Mouse (Mus musculus) retina, adult 2 months (tissue): ENCODE results near the gene AW209491.

ENCODE experiments used
- DNase-seq: peaks from one replicate; pipeline ENCODE4 v3.0.0-alpha.2; 2012; ENCODE audit warnings: low read depth, low spot score

The AW209491 gene

DNA sequence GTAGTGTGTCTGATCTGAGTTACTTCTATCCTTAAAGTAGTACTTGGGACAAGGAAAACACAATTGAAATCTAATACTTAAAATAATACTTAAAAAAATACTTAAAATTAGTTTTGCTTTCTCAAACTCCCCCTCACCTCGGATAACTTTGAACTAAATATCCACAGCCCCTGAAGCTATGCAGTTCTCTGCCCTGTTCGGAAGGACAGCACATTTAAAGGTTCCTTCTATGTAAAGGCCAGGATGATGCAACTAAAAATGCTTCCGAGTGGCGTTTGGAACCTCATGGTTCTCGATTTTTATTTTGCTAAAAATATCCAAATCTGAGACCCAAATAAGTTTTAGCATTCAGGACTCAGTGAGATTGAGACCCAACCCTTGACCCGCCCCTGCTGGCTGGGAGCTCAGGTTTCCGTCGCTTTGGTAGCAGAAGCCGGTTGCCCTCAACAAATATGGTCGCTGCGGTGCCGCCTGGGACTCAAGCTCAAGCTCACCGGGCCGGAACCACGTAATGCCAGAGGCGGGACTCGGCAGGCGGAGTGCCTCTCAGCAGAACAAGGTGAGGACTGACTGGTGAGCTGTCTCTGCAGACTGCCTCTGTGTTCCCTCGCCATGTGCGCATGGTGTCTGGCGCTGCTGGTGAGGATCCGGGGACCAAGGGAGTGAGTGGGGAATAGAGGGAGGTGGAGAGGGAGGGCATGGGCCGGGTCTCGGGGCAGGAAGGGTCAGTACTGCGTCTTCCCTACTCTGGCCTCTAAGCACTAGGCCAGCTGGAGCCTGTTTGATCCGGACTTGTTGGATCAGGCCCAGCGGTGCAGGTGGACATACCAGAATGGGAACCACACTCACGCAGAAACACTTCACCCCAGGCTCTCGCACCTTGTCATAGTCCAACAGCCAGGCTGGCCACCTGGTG is at the start of gene AW209491:
TSS of gene AW209491 (plus strand) at position 429 of the 916 bp plus-strand sequence.
- peak; percentile 88 for DNase-seq

DNA sequence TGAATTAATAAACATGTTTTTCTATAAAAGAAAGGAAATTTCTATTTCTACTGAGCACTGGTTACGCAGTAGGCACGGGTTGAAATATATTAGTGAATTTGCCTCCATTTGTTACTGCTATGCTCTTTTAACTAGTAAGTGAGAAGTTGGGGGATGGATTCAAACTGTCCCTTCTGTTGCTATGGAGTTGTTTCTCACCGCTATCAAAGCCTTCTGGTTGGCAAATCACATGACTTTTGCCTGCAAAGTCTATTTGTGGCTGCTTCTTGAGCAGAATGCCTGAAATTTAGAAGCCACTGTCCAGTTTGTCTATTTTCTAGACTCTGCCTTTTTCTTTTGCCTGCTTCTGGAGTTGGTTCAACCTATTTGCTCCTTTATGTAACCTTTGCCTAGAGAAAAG is 49.6 kb upstream of the AW209491 start:
- DNase-seq = no peak

DNA sequence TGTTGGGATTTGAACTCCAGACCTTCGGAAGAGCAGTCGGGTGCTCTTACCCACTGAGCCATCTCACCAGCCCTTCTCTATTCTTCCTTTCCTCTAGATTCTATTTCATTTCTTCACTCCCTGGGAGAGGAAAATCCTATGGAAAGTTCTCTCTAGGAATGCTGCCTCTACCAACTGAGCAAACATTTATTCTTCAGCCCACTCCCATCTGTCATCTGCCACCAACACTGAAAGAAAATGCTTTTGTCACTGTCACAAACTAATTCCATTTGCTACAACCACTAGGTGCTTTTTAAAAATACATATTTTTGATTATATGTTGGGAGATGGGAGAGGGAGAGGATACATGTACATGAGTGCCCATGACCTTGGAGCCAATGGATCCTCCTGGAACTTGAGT is 27.2 kb upstream of the AW209491 start:
- no peak for DNase-seq

DNA sequence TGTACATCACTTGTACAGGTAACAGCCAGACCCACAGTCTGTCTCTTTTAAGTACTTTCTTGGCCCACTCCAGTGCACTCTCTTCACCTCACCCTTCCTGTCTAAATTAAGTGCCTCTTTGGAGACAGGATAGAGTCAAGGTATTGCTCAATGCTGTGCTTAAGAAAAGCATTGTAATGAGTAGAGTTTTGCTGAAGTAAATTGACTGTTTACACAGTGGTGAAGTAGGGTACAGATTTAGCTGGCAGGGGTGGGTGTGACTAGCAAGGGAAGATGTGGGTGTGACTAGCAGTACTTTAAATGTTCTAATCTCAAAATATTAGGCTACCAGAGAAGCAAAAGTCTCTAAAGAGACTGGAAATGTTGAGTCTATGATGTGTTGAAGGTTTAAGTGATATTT is 22.3 kb upstream of the AW209491 start:
- no peak for DNase-seq

DNA sequence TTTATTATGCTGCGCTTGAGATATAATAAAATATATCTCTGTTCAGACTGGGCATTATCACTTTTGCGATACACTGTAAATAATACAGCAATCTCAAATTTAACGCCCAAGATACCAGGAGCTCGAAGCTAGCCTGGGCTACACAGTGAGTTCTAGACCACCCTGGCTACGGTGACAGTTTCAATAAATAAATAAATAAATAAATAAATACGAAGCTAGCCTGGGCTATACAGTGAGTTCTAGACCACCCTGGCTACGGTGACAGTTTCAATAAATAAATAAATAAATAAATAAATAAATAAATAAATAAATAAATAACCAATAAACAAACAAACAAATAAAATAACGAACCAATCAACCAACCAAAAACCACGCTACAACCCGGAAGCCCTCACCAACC is 17.5 kb upstream of the AW209491 start:
- DNase-seq = no peak

DNA sequence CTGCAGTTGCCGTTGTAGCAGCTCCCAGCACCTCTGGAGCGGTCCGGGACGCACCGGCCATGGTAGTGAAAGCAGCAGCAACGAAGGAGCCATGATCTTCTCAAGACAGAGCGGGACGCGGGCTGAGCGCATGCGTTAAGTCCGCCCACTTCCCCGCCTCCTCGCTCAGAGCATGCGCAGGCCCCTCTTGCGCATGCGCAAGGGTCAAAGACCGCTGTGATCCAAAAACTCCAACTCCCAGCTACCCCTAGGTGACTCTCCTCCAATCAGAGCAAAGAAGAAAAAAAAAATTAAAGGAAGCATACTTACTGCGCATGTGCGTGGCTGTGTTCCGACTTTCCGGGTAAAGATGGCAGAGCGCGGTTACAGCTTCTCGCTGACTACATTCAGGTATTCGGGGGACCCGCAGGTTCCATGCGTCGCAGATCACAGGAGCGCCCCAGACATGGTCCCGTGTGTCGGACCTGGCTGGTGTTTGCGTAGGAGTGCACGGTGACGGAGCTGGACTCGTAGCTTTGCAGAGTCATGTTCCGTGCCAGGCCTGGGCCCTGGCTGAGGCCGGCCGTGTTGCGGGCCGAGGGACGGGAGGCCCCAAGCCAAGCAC is 16.9 kb upstream of the AW209491 start, which contains the start of the genes Mrpl32 and Psma2:
TSS of gene Mrpl32 (minus strand) at position 240 of the 604 bp plus-strand sequence.
TSS of gene Psma2 (plus strand) at position 315 of the 604 bp plus-strand sequence.
- DNase-seq = peak; percentile 100

DNA sequence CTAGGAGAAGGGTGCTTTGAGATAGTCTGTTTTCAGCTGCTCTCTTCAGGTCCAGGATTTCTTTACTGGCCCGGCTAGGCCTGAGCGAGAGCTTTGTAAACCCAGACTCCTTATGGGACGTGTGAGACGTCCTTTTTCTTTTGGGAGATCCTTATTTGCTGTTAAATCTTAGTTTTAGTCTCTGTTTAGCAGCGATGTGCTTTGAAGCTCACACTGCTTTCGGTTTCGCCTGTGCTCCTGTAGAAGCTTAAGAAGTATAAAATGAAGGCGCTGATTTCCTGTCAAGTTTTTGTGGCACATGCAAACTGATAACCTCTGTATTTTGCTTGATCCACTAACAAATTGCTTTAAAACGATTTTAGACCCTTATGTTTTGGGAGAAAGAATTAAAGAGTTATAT is 16.4 kb upstream of the AW209491 start:
- DNase-seq = no peak

DNA sequence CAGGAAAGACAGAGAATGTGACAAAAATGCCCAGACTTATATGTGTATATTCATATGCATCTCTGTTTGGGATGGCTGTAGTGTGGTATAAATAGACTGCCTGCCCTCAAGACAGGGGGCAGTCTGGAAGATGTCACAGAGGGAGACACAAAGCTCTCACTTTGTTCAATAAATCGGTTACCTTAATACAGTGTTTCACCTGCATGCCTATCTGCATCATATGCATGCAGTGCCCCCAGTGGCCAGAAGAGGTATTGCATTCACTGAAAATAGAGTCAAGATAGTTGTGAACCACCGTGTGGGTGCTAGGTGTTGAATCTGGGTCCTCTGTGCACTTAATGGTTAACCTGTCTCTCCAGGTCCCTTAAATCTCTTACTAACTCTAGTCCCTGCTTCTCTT is 11.2 kb upstream of the AW209491 start:
- no peak for DNase-seq

DNA sequence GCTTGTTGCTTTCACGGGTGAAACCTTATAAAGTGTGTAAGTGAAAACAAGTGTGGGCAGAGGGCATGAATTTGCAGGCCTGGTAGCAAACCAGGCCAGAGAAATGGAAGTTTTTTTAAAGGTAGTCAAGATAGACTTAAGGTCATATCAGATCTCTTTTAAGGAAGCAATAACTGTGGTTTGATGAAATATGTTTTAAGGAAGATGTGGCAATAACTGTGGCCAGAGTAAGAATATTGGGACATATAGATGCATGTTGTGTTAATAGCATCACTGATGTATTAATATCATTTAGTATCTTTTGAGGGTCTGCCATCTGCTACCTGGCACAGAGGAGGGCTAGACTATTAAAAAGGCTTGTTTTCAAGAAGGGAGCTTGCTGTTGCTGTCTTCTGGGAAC is 10.0 kb downstream of the AW209491 start:
- DNase-seq = no peak

DNA sequence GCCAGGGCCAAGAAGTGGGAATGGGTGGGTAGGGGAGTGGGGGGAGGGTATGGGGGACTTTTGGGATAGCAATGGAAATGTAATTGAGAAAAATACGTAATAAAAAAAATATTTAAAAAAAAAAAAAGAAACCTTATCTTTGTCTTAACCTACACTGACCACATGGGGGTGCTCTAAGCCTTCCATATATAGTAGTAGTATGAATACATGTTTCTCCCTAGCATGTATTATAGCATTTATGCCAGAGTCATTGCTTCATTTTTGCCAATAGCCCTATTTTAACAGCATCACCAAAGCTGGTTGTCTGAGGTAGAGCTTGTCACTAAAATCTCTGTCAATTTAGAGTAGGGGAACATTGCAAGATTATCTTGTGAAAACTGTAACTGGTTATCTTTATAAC is 19.3 kb downstream of the AW209491 start:
- no peak for DNase-seq

DNA sequence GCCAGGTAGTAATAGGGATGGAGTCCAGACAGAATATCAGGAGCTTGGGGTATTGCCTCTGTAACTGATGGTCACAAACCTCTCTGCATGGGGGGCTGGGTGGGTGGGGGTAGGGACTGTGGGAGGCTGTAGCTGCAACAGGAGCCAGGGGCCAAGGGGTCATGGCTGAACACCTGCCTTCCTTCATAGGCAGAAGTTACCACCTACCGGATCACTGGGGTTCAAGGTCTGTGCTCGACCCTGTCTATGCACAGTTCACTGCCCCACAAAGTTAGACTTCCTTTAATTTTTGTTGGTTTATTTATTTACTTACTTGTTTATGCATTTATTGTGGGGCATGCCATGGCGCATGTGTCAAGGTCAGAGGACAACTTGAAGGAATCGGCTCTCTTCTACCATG is 37.2 kb downstream of the AW209491 start:
- DNase-seq = no peak

DNA sequence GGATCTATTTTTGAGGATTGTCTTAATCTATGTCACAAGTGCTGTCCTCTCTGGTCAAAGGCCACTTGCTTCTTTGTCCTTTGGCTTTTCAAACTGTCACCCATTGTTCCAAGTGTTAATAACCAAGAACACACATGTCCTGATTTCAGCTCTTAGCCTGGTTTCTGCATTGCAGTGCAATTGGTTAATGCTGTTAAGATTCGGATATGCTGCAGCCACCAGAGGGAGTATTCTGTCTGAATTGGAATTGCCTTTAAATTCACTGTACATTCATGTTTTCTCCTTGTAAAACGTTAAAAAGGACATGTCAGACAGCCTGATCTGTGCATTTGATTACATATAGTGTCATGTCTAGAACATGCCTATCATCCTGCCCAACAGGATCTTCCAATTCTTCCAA is 40.4 kb downstream of the AW209491 start:
- DNase-seq = no peak
